In the genomic region with DNA sequence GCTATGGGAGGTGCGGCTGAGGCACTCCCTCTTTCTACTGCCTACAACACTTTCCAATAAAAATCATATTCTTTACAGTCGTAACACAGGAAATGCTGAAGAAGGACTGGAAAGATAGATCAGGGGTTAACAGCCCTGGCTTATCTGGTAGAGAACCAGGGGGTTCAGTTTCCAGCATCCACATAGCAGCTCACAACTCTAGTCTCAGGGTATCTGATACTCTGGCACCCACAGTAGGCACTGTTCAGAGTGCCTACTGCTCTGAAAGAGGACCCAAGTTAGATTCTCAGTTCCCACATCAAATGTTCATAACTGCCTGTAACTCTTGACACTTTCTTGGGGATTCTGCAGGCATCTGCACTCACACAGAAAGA, we compare ENCODE assay signal across 8 mouse cellular contexts. TPM values are rescaled to one million over a fixed set of nuclear protein-coding genes. Genes with fewer than 3 reads are reported as not detected.
DNase-seq lines count a peak whose midpoint lies in the region; ATAC-seq and TF ChIP-seq lines count a peak whose summit lies in the region.

No protein-coding gene starts in this region.

- 4% methylated on average over 2 of the region's 2 CpGs for WGBS in kidney, postnatal 0 days
- 3% methylated on average over 2 of the region's 2 CpGs for WGBS in embryonic facial prominence, embryonic 11.5 days
- 0% methylated on average over 2 of the region's 2 CpGs for WGBS in intestine, embryonic 16.5 days

- DNase-seq in kidney, postnatal 0 days (ENCODE audit: low spot score), result no peak
- no peak for DNase-seq in kidney, adult 9 months
- DNase-seq in embryonic facial prominence, embryonic 11.5 days (ENCODE audit: low spot score), result no peak
- no peak for DNase-seq in cerebellum, postnatal 36 days
- DNase-seq in left cerebral cortex, postnatal 36 days (ENCODE audit: low spot score in 2 of 2), result no peak
- DNase-seq in cerebellum, postnatal 14 days, result no peak

- intact Hi-C loops in left cerebral cortex, postnatal 36 days (cut with DNase I), result loop anchor here (1.0 to 10.0 kb wide), 4 partner anchors 58 to 932 kb away; partner anchors contain the start of genes Cdk20, Cntnap3 and Ctsl

- no peak for TF ChIP-seq CTCF in kidney, postnatal 0 days (IDR thresholded peaks at IDR 0.05; ENCODE audit: low read depth)

- H3K4me1 ChIP-seq in kidney, postnatal 0 days (replicated peaks; ENCODE audit: insufficient read depth, low read length), result no peaks in the 10 kb centered on the region
- no peaks in the 10 kb centered on the region for H3K4me1 ChIP-seq in embryonic facial prominence, embryonic 11.5 days (ENCODE audit: control insufficient read depth, insufficient read depth, low read length)
- H3K4me1 ChIP-seq in intestine, embryonic 16.5 days (ENCODE audit: control insufficient read depth, insufficient read depth, low read length), result peaks cover 23% of the 10 kb centered on the region

- no peaks in the 10 kb centered on the region for H3K27me3 ChIP-seq in kidney, postnatal 0 days (ENCODE audit: insufficient read depth, low read length)
- H3K27me3 ChIP-seq in embryonic facial prominence, embryonic 11.5 days (ENCODE audit: control insufficient read depth, insufficient read depth, low read length), result no peaks in the 10 kb centered on the region
- no peaks in the 10 kb centered on the region for H3K27me3 ChIP-seq in intestine, embryonic 16.5 days (replicated peaks; ENCODE audit: control insufficient read depth, insufficient read depth, low read length)

- peaks cover 3% of the 10 kb centered on the region for H3K36me3 ChIP-seq in kidney, postnatal 0 days (ENCODE audit: insufficient read depth, low read length)
- H3K36me3 ChIP-seq in embryonic facial prominence, embryonic 11.5 days (replicated peaks; ENCODE audit: control insufficient read depth, insufficient read depth, low read depth, low read length), result no peaks in the 10 kb centered on the region
- H3K36me3 ChIP-seq in intestine, embryonic 16.5 days (ENCODE audit: control insufficient read depth, insufficient read depth, low read length), result no peaks in the 10 kb centered on the region

- H3K9me3 ChIP-seq in kidney, postnatal 0 days (replicated peaks; ENCODE audit: low read length), result no peaks in the 10 kb centered on the region
- no peaks in the 10 kb centered on the region for H3K9me3 ChIP-seq in embryonic facial prominence, embryonic 11.5 days (replicated peaks; ENCODE audit: control insufficient read depth, low read length)
- no peaks in the 10 kb centered on the region for H3K9me3 ChIP-seq in intestine, embryonic 16.5 days (ENCODE audit: control insufficient read depth, low read length)

- 0 out of 2 replicates have a peak overlapping the region, but pooled peaks have one; percentile 6 for H3K9ac ChIP-seq in kidney, postnatal 0 days (ENCODE audit: low read depth, low read length)
- H3K9ac ChIP-seq in embryonic facial prominence, embryonic 11.5 days (replicated peaks; ENCODE audit: low read length), result peak overlapping the region; percentile 37
- peak overlapping the region; percentile 56 for H3K9ac ChIP-seq in intestine, embryonic 16.5 days (ENCODE audit: low read depth, low read length)

- no peak; the same call in 1 of the 2 replicates for ATAC-seq in kidney, postnatal 0 days (replicated peaks; ENCODE audit: low FRiP score, low read depth)
- ATAC-seq in embryonic facial prominence, embryonic 11.5 days (replicated peaks; ENCODE audit: insufficient number of reproducible peaks, low FRiP score, low TSS enrichment, low read depth), result peak; percentile 64
- ATAC-seq in intestine, embryonic 16.5 days, result no peak; the same call in 1 of the 2 replicates
- 0 out of 2 replicates have a peak, but pooled peaks have one; percentile 8 for ATAC-seq in monocyte, adult 5-6 weeks (replicated peaks; ENCODE audit: insufficient number of reproducible peaks, low FRiP score, low TSS enrichment, poor library complexity, severe bottlenecking)

- peak overlapping the region; percentile 50; the same call in 1 of the 2 replicates for H3K4me3 ChIP-seq in kidney, postnatal 0 days (replicated peaks; ENCODE audit: low read depth, low read length)
- H3K4me3 ChIP-seq in embryonic facial prominence, embryonic 11.5 days (ENCODE audit: low read depth, low read length), result peak overlapping the region; percentile 65
- H3K4me3 ChIP-seq in intestine, embryonic 16.5 days (ENCODE audit: low read length), result peak overlapping the region; percentile 68

- 0 out of 2 replicates have a peak overlapping the region, but pooled peaks have one; percentile 61 for H3K27ac ChIP-seq in kidney, postnatal 0 days
- no peak overlapping the region for H3K27ac ChIP-seq in embryonic facial prominence, embryonic 11.5 days (replicated peaks; ENCODE audit: low read depth, low read length)
- H3K27ac ChIP-seq in intestine, embryonic 16.5 days (ENCODE audit: low read length), result peak overlapping the region; percentile 37; the same call in 1 of the 2 replicates

- H3K4me2 ChIP-seq in kidney, postnatal 0 days (ENCODE audit: low read length), result peak overlapping the region; percentile 64
- H3K4me2 ChIP-seq in embryonic facial prominence, embryonic 11.5 days (ENCODE audit: low read depth, low read length), result peak overlapping the region; percentile 63
- H3K4me2 ChIP-seq in intestine, embryonic 16.5 days (ENCODE audit: low read depth, low read length), result peak overlapping the region; percentile 50

RNA-seq across cellular contexts. Expression of gene Aaed1, which starts 0.4 kb away (rescaled TPM):
- 53.9 and 56.2 TPM in 2 replicates for polyA plus RNA-seq in kidney, postnatal 0 days (2015; fragmentation: Nextera tagmentation; extraction: Ambion mirVana)
- polyA plus RNA-seq in embryonic facial prominence, embryonic 11.5 days (2014; fragmentation: Nextera tagmentation; extraction: Ambion mirVana), result 29.3 and 30.9 TPM in 2 replicates
- 35.4 and 37.3 TPM in 2 replicates for polyA plus RNA-seq in intestine, embryonic 16.5 days (2015; fragmentation: Nextera tagmentation; extraction: Ambion mirVana)
- total RNA-seq in monocyte, adult 5-6 weeks (2017), result 67.2 to 79.5 TPM (median 78.6 TPM) in 3 replicates
- total RNA-seq in left cerebral cortex, postnatal 36 days (2021), result 10 to 100 TPM; 16.9 to 17.8 TPM

RNA-seq across cellular contexts. Expression of gene Cdc14b, which starts 37.8 kb away (rescaled TPM):
- polyA plus RNA-seq in kidney, postnatal 0 days (2015; fragmentation: Nextera tagmentation; extraction: Ambion mirVana), result 7.3 and 8.5 TPM in 2 replicates
- 29.5 and 33.6 TPM in 2 replicates for polyA plus RNA-seq in embryonic facial prominence, embryonic 11.5 days (2014; fragmentation: Nextera tagmentation; extraction: Ambion mirVana)
- 22.5 and 27.1 TPM in 2 replicates for polyA plus RNA-seq in intestine, embryonic 16.5 days (2015; fragmentation: Nextera tagmentation; extraction: Ambion mirVana)
- total RNA-seq in monocyte, adult 5-6 weeks (2017), result 6.2 to 17.5 TPM (median 8.9 TPM) in 3 replicates
- 10 to 100 TPM; 10.5 to 12.3 TPM for total RNA-seq in left cerebral cortex, postnatal 36 days (2021)

RNA-seq across cellular contexts. Expression of gene Ctsl, which starts 57.8 kb away (rescaled TPM):
- polyA plus RNA-seq in kidney, postnatal 0 days (2015; fragmentation: Nextera tagmentation; extraction: Ambion mirVana), result 482 and 514 TPM in 2 replicates
- polyA plus RNA-seq in embryonic facial prominence, embryonic 11.5 days (2014; fragmentation: Nextera tagmentation; extraction: Ambion mirVana), result 151 and 163 TPM in 2 replicates
- 235 and 256 TPM in 2 replicates for polyA plus RNA-seq in intestine, embryonic 16.5 days (2015; fragmentation: Nextera tagmentation; extraction: Ambion mirVana)
- total RNA-seq in monocyte, adult 5-6 weeks (2017), result 28.5 to 79.3 TPM (median 45.6 TPM) in 3 replicates
- total RNA-seq in left cerebral cortex, postnatal 36 days (2021), result 100 to 1,000 TPM; 136 to 140 TPM

Comparison
In these comparisons a context has a peak if more than half of its experiments do, and no peak if none do; other contexts are left out.
1. ATAC-seq: peak in embryonic facial prominence, embryonic 11.5 days (single experiment) and monocyte, adult 5-6 weeks (single experiment); none in kidney, postnatal 0 days (single experiment) and intestine, embryonic 16.5 days (single experiment).
2. H3K9ac ChIP-seq: peak in every context shown above with its lines; median percentile 56 in intestine, embryonic 16.5 days; 37 in embryonic facial prominence, embryonic 11.5 days; 6 in kidney, postnatal 0 days.
3. Peak in every context shown above with its lines, with median percentiles within 50 percentile points of each other: H3K4me2 ChIP-seq and H3K4me3 ChIP-seq.